Mouse (Mus musculus): ENCODE data around the gene Aggf1. TPM values are rescaled to one million over a fixed set of nuclear protein-coding genes. Genes with fewer than 3 reads are reported as not detected.

Aggf1 gene
- polyA plus RNA-seq, 1 experiment from 2014 or later, result 36.8 TPM

DNA sequence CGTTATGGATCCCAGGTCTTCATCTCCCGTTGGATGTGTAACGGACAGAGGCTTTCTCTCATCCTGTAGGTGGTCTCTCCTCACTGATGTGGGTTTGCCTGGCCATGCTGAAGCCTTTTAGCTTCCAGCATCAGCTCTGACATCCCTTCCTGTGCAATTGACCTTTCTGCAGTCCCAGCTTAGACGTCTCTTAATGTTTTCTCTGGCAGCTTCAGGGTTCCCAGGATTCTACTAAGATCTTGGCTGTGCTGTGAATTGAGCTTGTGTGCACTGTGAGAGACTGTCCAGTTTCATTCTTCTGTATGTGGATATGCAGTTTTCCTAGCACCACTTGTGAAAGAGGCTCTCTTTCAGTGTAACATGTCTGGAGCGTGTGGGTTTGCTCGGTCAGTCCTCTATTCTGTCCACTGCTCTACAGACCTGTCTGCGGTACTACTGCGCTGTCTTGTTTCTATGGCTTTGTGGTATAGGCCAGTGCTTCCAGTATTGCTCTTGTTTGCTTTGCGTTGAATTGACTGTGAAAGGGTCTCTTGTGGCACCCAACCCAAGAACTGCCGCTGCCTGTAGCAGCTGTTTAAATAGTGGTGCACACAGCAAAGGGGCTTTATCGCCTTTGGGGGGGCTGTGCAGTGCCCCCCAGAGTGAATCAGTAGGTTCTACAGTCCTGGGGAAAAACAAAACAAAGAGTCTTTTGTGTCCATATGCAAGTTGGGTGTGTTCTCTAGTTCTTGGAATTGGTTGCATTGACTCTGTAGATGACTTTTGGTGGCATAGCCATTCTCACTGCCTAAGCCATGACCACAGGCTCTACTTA is 42.9 kb downstream of the Aggf1 start:
- no peak for DNase-seq (ENCODE audit: low spot score)

DNA sequence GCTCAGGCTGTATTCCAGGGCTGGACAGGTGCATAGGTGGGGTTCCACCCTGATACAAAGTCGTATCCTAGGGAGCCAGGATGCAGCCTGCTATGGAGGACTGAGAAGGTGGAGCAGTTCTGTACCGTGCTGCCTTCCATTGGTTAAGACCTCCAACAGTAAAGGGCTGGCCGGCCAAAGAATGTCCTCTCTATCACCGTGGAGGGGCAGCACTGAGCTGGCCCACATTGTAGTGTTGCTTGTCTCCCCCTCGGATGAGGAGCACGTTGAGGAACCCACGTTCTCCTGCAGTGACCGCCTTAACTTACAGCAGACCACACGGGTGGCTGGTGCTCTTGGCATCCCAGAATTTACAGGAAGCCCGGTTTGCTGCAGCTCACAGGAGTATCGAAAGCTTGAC is 44.6 kb downstream of the Aggf1 start:
- DNase-seq (ENCODE audit: low spot score), result no peak

DNA sequence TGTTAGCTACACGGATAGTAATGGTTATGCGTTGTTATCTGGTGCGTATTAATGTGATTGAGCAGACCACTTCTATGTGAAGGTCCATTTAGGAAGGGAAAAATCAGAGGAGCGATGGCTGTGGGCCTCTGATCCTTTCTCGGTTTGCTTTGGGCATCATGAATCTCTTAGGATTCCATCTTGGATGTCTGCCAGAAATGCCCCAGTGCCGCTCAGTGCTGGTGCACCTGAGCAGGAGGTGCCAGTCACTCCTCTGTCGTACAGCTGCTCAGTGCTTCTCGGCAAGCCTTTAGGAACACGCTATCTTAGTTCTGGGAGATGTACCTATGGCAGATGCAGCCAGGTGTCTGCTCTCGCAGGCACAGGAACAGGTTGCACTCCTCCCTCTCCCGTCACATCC is 46.4 kb downstream of the Aggf1 start:
- no peak for DNase-seq (ENCODE audit: low spot score)

DNA sequence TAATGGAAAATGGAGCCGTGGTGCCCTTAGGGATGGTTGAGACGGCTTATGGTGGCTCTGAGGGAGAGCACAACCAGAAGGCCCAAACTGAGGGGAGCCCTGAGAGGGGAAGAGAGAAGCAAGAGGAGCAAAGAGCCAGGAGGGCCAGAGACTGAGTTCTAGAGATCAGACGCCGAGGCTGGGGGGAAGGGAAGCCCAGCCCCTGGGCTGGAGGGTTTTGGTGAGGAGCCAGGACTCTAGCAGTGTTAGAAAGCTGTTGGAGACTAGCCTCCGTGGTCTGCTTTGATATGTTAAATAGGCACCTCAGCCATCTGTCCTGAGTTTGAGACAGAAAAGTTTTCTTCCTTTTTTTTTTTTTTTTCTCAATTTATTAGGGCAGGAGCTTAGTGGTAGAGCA is 47.8 kb downstream of the Aggf1 start:
- no peak for DNase-seq (ENCODE audit: low spot score)

DNA sequence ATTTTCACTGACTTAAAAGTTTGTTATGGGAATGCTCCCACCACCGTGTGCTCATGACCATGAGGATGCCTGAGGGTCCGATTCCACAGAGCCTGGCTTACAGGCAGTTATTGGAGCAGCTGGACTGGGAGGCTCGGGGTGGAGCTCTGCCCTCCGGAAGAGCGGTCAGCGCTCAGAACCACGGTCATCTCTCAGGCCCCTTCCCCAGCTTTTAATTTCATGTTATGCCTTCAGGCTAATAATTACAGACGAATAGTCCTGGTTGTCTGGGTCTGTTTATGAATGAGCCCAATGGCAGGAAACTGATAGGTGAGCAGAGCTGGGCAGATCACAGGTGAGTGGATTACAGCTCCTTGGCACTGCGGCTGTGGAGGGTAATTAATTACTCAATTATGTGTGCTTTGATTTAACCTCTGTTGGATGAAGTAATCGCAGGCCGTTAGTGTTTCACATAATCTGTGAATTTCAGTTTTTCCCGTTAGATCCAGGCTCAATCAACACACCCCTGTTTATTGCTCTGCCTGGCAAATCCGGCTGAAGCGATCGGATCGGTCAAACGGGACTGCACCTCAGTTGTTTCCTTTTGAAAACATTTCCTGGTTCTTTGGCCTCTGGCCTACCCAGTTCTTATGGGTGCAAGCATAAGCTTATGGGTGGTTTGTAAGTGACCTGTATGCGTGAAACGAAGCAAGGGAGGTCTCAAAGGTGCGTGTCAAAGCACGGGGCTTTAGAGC is 48.4 kb downstream of the Aggf1 start:
- DNase-seq (ENCODE audit: low spot score), result no peak

DNA sequence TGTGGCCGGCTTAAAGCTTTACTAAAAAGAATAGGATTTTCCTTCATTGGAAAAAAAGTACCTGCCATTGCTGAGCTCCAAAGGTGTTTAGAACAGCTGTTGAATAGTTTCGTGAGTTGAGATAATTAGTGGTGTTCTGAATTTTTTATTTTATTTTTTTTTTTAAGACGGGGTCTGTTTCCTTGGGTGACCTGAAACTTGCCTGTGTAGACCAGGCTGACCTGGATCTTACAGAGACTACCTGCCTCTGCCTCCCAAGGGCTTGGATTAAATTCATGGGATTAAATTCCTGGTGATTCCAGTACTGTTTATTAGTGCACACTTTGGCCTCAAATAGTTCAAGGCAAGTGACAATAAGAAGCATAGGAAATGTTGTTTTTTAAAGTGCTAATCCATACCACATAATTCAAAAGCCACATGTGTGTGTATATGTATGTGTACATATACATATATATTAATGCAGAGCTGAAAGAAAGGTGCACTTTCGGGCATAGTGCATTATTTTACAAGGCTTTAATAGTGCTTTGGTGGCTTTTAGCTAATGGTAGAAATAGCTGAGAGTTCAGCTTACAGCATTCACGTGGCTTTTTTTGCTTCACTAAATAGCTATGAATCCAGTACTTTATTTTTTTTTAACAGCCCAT is 49.1 kb downstream of the Aggf1 start:
- no peak for DNase-seq (ENCODE audit: low spot score)

DNA sequence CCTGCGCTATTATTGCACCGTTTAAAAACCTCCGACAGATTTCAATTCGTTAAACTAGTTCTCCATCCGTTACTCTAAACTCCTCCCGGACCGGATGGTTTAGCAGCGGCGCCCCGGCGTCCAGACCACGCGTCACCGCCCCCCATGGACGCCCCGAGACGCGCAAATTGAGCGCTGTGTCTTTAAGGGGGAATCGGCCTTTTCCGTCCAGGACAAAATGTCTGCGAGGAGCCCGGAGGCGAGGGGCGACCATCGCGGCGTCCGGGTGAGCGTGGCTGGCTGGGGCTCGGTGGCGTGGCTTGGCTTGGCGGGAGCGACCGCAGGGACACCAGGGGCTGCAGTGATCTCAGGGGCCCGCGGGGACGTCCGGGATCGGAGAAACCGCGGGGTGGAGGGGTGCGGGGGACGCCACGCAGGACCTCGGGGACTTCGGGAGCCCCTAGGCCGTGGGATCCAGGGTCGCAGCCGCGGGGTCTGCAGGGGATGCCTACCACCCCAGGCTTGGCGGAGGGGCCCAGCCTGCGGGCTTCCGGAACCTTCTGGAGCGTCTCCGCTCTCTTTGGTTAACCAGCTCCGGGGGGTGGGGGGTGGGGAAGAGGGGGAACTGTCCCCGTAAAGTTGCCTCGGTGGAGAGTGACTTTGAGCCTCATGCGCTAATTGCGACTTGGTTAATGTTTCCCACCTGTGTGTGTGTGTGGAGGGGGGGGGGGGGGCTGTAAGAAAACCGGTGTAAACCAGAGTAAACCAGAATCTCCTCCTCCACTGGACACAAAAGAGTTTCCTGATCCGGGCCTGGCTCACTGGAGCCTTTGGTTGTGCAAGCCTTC is 49.9 kb downstream of the Aggf1 start:
- peak; percentile 63 for DNase-seq (ENCODE audit: low spot score)

DNA sequence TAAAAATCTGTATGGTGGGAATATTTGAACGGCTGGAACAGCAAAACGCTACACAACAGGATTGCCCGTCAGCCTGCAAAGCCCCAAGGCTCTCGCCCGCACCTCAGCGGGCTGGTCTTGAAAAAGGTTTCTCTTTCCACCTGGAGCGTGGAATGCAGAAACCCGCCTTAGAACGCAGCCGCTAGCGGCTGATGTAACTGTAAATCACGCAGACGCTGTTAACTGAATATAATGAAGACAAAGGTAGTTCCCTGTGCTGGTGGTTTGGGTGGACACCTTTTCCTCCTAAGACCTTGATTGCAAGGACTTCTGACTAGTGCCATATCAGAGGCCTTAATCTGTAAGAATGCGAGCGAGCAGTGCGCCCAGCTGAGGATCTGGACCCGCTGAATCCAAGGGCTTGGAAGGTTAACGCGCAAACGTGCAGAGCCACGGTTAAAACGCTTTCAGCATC is 50.5 kb downstream of the Aggf1 start:
- no peak for DNase-seq (ENCODE audit: low spot score)

DNA sequence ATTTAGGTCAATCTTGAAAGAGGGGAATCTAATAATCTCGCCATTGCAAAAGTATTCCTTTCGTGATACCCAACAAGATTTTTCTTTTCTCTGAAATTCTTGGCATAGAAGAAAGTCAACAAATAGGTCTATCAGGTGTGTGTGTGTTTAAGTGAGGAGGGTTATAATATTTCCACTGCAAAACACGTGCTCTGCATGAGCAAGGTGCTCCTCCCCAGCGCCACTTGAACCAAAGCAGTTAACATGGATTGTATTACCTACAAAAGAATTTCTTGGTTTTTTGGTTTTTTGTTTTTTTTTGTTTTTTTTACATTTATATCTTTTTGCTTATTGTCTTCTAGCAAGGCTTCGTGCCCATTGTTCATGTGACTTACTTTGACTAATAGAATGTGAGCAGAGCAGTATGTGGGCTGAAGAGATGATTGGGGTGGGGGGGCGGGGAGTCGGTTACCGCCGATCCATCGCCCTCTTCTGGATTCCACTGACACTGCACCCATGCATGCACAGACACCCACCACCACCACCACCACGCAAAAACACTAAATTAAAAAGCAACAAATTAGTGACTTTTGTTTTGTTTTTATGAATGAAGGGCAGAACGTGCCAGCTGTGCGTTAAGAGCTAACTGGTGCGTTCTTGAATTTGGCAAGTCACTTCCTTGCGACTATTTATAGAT is 51.1 kb downstream of the Aggf1 start:
- DNase-seq (ENCODE audit: low spot score), result peak; percentile 53

DNA sequence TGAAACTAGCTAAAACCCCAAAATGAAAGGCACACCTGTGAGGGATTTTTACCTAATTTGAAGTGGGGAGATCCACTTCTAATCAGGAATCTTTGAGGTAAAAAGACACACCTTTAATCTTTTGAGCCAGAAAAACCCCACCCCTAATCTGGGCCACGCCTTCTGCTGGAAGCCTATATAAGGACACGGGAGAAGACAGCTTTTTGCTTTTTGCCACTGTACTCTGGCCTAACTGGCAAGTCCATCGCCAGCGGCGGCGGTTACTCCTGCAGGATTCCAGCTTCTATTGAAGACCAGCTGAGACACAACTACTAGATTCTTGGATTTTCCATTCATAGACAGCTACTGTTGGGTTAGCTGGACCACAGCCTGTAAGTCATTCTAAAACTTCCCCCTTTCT is 51.8 kb downstream of the Aggf1 start, which contains the start of gene Zbed3:
Gene Zbed3, plus strand, starts transcription at position 213 of the 400 bp plus-strand sequence.
- no peak for DNase-seq (ENCODE audit: low spot score)

DNA sequence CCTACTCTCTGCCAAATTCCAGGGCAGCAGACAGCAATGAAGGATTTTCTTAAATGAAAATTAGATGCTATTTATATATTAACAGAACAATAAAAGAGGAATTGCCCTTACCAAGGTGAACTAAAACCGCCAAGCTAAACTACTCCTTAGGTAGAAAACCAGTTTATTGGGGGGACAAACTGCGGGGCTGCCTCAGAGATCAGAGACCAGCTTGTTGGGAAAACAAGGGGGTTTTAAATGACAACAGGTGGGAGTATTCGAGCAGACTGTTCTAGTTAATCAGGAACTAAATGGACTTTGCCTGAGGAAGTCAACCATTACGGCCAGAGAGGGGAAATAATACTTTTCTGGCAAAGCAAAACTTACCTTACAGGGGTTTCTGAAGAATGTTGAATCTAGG is 54.7 kb downstream of the Aggf1 start:
- DNase-seq (ENCODE audit: low spot score), result no peak

DNA sequence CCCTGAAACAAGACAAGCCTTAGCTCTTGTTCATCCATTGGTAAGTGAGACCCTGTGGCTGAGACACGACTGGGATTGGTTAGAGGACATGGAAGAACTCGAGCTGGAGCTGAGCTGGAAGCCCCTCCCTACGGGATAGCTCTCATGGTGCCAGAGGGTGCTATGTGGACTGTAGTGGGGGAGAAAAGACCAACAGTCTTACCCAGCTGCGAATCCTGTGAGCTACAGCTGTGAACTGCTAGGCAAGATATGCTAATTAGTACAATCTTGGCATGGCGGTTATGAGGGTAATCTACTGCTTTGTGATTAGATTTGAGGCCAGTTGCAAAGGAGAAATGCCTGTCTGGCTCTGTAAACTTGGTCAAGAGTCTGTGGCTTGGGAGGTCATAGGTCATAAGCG is 56.0 kb downstream of the Aggf1 start:
- DNase-seq (ENCODE audit: low spot score), result no peak

DNA sequence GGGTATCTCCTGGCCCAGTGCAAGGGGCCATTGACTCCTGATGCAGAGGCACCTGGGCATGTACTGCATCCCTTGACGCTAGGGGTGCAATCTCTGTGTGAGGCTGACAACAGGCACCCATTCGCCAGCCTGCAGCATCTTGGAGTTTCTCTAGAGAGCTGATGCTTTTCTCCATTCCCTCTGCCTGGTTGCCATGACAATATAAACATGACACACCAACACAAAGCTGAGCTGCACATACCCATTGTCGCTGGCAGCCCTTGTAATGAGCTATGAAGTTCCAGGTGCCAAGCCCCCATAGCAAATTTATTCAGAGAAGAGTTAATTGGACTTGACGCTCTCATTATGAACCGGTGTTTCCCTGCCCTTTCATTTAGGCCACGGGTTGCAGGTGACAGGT is 63.1 kb downstream of the Aggf1 start:
- DNase-seq (ENCODE audit: low spot score), result no peak

DNA sequence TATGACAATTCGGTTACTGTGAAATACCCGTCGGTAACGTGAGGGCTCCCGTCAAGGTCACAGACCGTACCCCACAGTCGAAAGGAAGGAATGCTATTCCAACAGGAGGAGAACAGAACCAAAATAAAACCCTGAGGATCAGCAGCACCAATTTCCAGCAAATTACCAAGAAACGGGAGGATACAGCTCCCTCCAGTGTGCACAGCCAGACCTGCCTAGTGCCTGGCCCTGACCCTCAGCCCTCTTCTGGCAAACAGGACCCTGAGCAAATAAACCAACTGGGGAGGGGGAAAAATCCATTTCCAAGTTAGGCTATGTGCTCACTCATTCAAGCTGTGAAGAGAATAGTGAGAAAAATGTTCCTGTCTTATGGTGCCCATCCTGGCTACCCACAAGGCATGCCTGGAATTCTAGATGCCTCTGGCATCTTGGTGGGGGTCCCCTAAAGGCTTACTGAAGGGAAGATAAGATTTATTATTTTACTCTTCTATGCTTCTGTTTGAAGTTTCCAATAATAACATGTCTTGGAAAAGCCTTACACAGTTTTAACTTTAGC is 68.0 kb downstream of the Aggf1 start:
- no peak for DNase-seq (ENCODE audit: low spot score)

DNA sequence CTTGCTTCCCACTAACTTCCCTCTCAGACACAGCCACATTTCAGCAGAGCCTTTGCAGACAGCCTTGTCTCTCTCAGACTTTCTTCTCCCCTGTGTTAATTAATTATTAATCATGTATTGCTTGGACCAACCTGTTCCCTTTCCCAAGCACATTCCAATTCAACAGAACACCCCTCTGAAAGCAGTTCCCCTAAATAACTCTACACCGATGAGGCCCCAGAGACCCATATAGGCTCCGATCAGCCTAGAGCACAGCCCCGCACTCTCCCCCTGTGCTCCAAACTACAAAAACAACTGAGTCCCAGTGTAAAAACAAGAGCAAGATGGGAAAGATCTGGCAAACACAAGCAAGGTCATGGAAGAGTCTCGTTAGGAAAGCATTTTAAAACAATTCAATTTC is 68.6 kb downstream of the Aggf1 start:
- DNase-seq (ENCODE audit: low spot score), result no peak

Other genes with a start within 250 kb of the Aggf1 start
- 1.3 and 1.7 TPM in 2 replicates for gene Pde8b, start 125.0 kb downstream of the Aggf1 start, polyA plus RNA-seq (2015; fragmentation: Nextera tagmentation; extraction: Ambion mirVana)
- 31.6 and 32.4 TPM in 2 replicates for gene Zbed3, start 51.7 kb downstream of the Aggf1 start, polyA plus RNA-seq (2015; fragmentation: Nextera tagmentation; extraction: Ambion mirVana)
- gene Crhbp, start 69.6 kb upstream of the Aggf1 start, polyA plus RNA-seq (2015; fragmentation: Nextera tagmentation; extraction: Ambion mirVana), result 3.6 and 4.2 TPM in 2 replicates
- gene S100z, start 103.4 kb upstream of the Aggf1 start, polyA plus RNA-seq (2015; fragmentation: Nextera tagmentation; extraction: Ambion mirVana), result 0.89 and 1.4 TPM in 2 replicates
- gene F2rl1, start 149.9 kb upstream of the Aggf1 start, polyA plus RNA-seq (2015; fragmentation: Nextera tagmentation; extraction: Ambion mirVana), result 1.8 TPM in 2 replicates
- gene F2r, start 243.1 kb upstream of the Aggf1 start, polyA plus RNA-seq (2015; fragmentation: Nextera tagmentation; extraction: Ambion mirVana), result 24.9 and 27.2 TPM in 2 replicates